Mouse (Mus musculus) heart, adult 2 months (tissue): ENCODE results near the gene Mybpc2.

Experiments used
- CTCF ChIP-seq: fragments of 200-600 bp; IDR thresholded peaks from 2 replicates; pipeline ENCODE4 v1.8.1; 2022; ENCODE audit warnings: antibody characterized with exemption, mild to moderate bottlenecking, moderate library complexity
- EP300 ChIP-seq: fragments of 200-500 bp; IDR thresholded peaks from 2 replicates; pipeline ENCODE4 v1.6.1; 2011; ENCODE audit warnings: low read depth, low read length, control low read depth; ENCODE audit not compliant: insufficient read depth

DNA sequence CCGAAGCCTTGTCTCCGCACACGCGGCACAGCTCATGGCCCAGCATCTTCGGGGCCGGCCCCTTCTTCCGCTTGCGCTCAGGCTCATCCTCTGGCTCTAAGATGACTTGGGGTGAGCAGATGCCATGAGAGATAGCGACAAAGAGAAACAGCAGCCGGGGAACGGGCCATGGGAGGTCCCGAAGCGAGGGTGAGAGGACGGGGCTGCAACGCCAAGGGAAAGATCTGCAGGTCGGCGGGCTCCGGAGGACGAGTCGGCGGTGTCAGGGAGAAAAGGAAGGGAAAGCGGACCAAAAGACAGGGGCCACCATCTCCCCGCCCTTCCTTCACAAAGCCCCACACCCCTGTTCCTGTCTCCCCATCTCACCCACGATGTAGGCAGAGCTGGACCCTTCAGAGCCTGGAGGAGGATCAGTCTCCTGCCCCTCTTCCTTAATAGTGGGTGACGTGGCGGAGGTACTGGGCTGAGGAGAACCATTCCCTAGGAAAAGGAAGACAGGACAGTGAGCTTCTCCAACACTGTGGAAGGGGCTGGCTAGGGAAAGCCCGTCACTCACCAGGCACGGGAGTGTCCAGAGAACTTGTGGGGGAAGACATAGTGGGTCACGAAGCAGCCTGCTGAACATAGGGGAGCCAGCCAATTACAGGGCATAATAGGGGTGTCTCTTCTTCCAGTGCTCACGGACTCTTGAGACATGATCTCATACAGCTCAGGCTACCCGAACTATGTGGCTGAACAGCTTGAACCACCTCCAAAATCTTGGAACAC lies 27.9 kb upstream of the Mybpc2 start:
- TF ChIP-seq CTCF, result no peak
- no peak for TF ChIP-seq EP300
